Mouse (Mus musculus) ovary, postnatal 10 days (tissue): ENCODE measurements around the gene Strip1.

Experiments used
- DNase-seq: peaks from one replicate; pipeline ENCODE4 v3.0.0; 2022; ENCODE audit warnings: low spot score

The Strip1 gene

GRCm38 (mm10) chr3:107591612-107592011 is 39.9 kb downstream of the Strip1 start:
- DNase-seq = no peak

DNA sequence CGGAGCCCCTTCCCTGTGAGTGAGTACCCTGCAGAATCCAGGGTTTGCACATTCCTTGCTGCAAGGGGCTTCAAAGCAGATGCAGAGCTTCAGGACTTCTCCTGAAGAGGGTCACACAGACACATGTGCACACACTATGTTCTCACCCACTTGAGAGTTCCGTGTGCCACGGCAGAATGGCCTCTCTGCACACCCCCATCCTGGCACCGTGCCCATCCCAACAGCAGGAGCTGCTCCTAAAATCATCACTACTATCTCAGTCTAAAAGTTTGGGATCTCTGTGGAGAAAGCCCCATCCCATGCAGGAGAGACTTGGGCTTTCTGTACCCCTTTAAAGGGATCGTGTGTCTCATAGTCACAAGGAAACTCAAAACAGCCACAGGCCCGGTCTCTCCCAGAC is 45.0 kb downstream of the Strip1 start:
- DNase-seq = no peak

GRCm38 (mm10) chr3:107583893-107584292 is 47.6 kb downstream of the Strip1 start:
- no peak for DNase-seq

GRCm38 (mm10) chr3:107582875-107583767 is 48.4 kb downstream of the Strip1 start:
- no peak for DNase-seq

GRCm38 (mm10) chr3:107582130-107582874 is 49.2 kb downstream of the Strip1 start:
- DNase-seq = no peak

DNA sequence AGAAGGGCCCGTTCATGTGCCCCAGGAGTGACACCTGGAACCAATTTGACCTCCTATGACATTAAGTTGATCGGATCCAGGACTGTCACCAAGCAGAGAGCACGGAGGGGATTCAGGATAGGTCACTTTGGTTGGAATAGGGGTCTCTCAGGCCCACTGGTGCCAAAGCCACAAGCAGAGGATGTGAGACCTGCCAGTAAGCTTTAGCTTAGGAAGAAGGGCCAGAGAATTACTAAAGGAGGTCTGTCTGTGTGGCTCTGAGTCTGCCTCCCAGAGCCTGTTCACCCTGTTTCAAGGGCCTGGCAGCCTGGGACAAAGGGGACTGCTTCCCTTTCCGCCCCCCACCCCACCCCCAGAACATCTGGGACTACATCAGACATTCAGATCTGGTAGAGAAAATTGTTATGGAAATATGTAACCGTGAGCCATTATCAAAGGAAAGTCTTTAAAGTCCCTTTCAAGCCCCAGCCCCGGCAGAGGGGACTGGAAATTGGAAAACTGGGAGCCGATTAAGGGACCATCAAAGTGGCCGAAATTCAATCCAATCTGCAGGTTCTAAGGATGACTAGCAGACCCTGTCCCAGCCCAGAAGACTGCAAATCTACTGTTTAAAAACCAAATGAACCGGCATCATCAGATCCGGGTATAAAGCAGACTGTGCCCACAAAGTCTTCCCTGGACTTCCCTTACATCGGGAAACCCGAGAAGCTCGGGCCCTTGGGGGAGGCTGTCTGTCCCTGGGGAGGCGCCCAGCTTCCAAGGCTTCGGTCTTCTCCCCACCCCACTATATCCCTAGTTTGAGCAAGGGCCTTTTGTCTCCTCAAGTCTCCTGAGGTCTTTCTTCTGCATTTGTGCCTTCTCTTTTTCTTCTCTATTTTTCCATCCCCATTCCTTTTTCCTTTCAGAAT is 50.1 kb downstream of the Strip1 start:
- no peak for DNase-seq

DNA sequence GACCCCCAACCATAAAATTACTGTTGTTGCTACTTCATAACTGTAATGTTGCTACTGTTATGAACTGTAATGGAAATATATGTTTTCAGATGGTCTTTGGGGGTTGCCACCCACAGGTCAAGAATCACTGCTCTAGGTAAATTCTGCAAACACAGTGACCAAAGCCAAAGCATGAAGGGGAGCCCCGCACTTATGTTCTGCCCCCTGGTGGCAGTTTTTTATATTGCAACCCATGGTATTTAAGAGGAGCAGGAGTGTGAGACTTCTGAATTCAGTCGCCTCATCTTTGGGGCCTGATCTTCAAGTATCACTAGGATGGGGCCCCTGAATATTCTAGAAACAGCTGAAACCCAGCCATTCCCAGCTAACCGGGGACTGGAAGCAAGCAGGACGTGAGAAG is 52.0 kb downstream of the Strip1 start:
- DNase-seq = peak; percentile 34

DNA sequence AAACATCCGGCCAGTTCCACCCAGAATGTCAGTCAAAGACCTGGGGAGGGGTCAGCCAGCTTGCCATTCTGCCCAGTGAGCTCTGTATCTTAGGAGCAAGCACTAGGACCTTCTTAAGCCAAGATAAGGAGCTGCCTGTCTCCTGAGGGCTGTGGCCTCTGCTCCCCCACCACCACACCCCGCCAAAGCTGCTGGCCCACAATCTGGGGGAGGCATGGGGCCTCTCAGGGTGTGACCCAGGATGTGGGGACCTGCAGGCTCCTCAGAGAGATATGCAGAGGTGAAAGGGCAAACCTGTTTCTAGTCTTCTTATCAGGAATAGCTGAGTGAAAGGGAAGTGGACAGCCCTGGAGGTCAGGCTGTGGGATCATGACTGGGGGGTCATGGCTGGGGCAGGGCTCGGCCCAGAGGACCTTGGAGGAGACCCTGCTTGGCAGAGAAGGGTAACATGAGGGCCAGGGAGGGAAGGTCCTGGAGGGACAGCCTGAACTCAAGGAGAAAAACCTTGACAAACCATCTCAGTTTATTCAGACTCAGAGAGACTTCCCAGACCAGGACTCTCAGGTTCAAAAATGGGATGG is 53.6 kb downstream of the Strip1 start:
- DNase-seq = no peak

GRCm38 (mm10) chr3:107576807-107577206 is 54.7 kb downstream of the Strip1 start:
- DNase-seq = no peak

DNA sequence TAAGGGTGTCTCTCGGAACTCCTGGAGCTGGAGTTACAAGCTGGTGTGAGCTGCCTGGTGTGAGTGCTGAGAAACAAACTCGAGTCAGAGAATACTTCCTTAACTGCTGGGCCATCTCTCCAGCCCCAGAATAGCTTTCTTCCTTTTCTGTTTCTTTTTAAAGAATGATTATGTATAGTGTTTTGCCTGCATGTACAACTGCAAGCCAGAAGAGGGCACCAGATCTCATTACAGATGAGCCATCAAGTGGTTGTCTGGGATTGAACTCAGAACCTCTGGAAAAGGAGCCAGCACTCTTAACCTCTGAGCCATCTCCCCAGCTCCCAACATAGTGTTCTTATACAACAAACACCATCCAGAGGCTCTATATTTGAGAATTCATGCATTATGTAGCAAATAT is 60.3 kb downstream of the Strip1 start:
- DNase-seq = no peak

DNA sequence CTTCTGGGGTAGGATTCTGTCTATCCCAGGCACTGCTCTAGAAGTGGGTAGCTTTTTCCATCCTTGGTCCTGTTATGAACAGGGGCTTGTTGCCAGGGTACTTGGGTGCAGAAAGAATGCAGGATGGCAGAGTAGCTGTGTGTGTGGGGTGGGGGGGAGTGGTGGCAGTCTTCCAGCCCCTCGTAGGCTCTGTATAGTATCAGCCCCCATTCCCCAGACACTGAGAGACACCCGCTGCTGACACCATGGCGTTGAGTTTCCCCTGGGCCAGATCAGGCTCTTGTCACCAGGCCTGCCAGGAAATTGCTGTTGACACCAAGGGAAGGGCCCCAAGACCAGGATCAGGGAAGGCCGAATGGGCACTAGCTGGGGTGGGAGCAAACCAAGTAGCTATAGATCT is 62.8 kb downstream of the Strip1 start:
- no peak for DNase-seq

- DNase-seq = no peak
Observed at GRCm38 (mm10) chr3:107567766-107568165, 63.7 kb downstream of the Strip1 start.

GRCm38 (mm10) chr3:107565331-107565730 is 66.2 kb downstream of the Strip1 start:
- DNase-seq = no peak

DNA sequence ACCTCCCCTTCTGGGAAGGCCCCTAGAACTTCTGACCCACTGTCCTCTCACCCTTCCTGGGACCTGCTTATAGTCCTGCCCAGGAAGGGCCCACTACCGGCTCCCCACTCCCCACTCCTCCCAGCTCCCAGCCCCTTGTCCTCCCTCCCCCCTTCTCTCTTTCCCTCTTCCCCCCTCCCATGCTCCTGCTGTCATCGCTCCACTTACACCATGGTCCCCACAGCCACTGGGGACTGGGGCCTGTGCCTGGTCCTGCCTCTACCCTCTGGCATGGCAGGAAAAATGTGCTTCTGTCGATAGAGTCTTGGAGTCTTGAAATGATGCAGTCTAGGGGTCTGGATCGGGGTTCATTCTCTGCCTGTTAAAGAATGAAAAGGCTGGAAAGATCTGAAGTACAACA is 67.6 kb downstream of the Strip1 start:
- no peak for DNase-seq

- no peak for DNase-seq
Observed at GRCm38 (mm10) chr3:107562591-107562990, 68.9 kb downstream of the Strip1 start.
